Mouse (Mus musculus) lung, postnatal 0 days (tissue): ENCODE data around the gene Lcn4. TPM values are rescaled to one million over a fixed set of nuclear protein-coding genes. Genes with fewer than 3 reads are reported as not detected.
A peak's percentile ranks its signal among the peaks of the same experiment; 100 is the strongest.

Experiments
- ATAC-seq: fragments of 200-750 bp; cut with Nextera tagmentation; 2 replicates; pipeline ENCODE4 v1.8.0; 2017; ENCODE audit warnings: moderate library complexity
- DNase-seq: peaks from one replicate; pipeline ENCODE4 v3.0.0-alpha.2; 2016; ENCODE audit warnings: low spot score
- H3K27ac ChIP-seq: fragments of 300-500 bp; sonication (generic); 2 replicates; pipeline ENCODE4 v1.5.1; 2014; ENCODE audit warnings: antibody characterized with exemption, mild to moderate bottlenecking, low read length, mixed read lengths
- H3K27me3 ChIP-seq: fragments of 300-500 bp; sonication (generic); replicated peaks from 2 replicates; pipeline ENCODE4 v1.6.1; 2014; ENCODE audit warnings: low read length, mixed read lengths; ENCODE audit not compliant: insufficient read depth
- H3K36me3 ChIP-seq: fragments of 300-500 bp; sonication (generic); 2 replicates; pipeline ENCODE4 v1.6.1; 2014; ENCODE audit warnings: low read length, mixed read lengths; ENCODE audit not compliant: insufficient read depth
- H3K4me1 ChIP-seq: fragments of 300-500 bp; sonication (generic); 2 replicates; pipeline ENCODE4 v1.6.1; 2014; ENCODE audit warnings: antibody characterized with exemption, low read depth, low read length, mixed read lengths; ENCODE audit not compliant: insufficient read depth
- H3K4me2 ChIP-seq: fragments of 300-500 bp; sonication (generic); replicated peaks from 2 replicates; pipeline ENCODE4 v1.6.1; 2014; ENCODE audit warnings: low read depth, mild to moderate bottlenecking, low read length, moderate library complexity, mixed read lengths
- H3K4me3 ChIP-seq: fragments of 300-500 bp; sonication (generic); 2 replicates; pipeline ENCODE4 v1.5.1; 2014; ENCODE audit warnings: low read depth, low read length
- H3K9ac ChIP-seq: fragments of 300-500 bp; sonication (generic); replicated peaks from 2 replicates; pipeline ENCODE4 v1.6.1; 2014; ENCODE audit warnings: low read depth, mild to moderate bottlenecking
- H3K9me3 ChIP-seq: fragments of 300-500 bp; sonication (generic); 2 replicates; pipeline ENCODE4 v1.6.1; 2016; ENCODE audit warnings: low read length, mixed read lengths
- CTCF ChIP-seq: IDR thresholded peaks from 2 replicates; pipeline ENCODE4 v1.5.1; 2016; ENCODE audit warnings: antibody characterized with exemption, mild to moderate bottlenecking
- EP300 ChIP-seq: IDR thresholded peaks from 2 replicates; pipeline ENCODE4 v1.6.1; 2016; ENCODE audit warnings: antibody characterized with exemption, mild to moderate bottlenecking, control low read depth
- WGBS: fragments of 180-500 bp; shearing (Covaris S2); extraction: QIAGEN DNeasy Blood & Tissue Kit; methylation state at CpG from one replicate; pipeline ENCODE4 v1.1.7; 2014; 5-methylcytosine and 5-hydroxymethylcytosine counted together
- polyA plus RNA-seq: library from polyadenylated mRNA; unstranded; fragments of >200 nt; fragmentation: Nextera tagmentation; extraction: Ambion mirVana; gene quantifications from 2 replicates; pipeline ENCODE4 v1.2.1, GENCODE M21; 2015

Lcn4 gene
- polyA plus RNA-seq, 1 experiment from 2014 or later, result not detected

- Histone ChIP-seq H3K27me3 (no peaks in the 10 kb centered on the region), H3K36me3 (peaks cover 13% of the 10 kb centered on the region; the same call in 1 of the 2 replicates), H3K27ac (peak overlapping the region; percentile 83), H3K4me3 (no peak overlapping the region), H3K4me2 (no peak overlapping the region), H3K9ac (no peak overlapping the region), H3K4me1 (peaks cover 8% of the 10 kb centered on the region; the same call in 1 of the 2 replicates), H3K9me3 (no peaks in the 10 kb centered on the region)
- 67% methylated on average over 7 of the region's 7 CpGs for WGBS
- no peak for ATAC-seq
- DNase-seq, result no peak
- TF ChIP-seq CTCF (no peak), EP300 (no peak)
Measured at GRCm38 (mm10) chr2:26641006-26641647, 30.0 kb downstream of the Lcn4 start.

DNA sequence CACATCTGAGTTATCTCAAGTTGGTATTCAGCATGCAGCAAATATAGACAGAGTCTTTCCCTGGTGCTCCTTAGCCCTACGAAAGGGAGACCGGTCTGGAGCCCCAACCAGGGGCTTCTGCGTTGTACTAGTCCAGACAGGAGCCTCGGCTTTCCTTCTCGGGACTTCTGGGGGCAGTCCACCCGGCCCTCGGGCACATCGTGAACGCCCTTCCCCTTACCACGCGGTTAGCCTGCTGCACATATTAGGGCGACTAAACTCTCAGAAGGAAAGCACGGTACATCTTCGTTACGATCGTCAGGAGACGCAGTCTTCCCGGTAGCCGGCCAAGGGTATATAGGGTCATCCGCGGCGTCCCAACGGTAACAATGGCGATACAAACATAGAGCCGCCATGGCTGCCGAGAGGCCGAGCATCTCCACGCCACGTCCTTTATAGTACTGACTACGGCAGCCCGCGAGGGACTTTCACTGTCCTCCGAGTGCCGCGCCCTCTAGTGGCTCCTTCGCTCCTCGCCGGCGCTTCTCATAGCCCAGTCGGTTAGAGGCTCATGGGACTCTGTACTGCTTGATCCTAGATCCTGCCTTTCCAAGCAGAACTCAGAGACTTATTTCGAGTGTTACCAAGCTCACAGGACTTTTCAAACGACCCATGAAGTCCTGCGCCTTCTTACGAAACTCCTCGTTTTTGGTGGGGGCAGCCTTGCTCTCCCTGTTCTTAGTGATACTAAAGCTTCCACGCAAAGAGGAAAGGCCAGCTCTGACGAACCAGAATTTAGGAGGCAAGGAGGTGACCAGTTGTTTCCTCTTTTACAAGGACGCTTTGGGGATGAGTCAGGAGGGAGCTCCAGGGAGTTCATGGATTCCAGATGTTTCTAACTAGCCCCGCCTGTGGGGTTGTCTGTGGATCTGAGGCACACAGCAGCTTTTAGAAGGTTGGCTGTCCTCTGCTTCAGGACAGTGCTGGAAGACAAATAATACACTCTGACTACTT is 30.9 kb downstream of the Lcn4 start:
- no peaks in the 10 kb centered on the region for H3K9me3 ChIP-seq
- WGBS, result 4% methylated on average over 49 of the region's 49 CpGs
- H3K36me3 ChIP-seq, result peaks cover 21% of the 10 kb centered on the region; the same call in 1 of the 2 replicates
- H3K4me2 ChIP-seq, result peak overlapping the region; percentile 83
- ATAC-seq (peak; percentile 90), DNase-seq (peak; percentile 96)
- peaks cover 8% of the 10 kb centered on the region; the same call in 1 of the 2 replicates for H3K4me1 ChIP-seq
- TF ChIP-seq EP300 (peak; percentile 2; the same call in 1 of the 2 replicates), CTCF (peak; percentile 92)
- no peaks in the 10 kb centered on the region for H3K27me3 ChIP-seq
- H3K9ac ChIP-seq, result peak overlapping the region; percentile 79
- peak overlapping the region; percentile 81 for H3K4me3 ChIP-seq
- H3K27ac ChIP-seq, result peak overlapping the region; percentile 83

DNA sequence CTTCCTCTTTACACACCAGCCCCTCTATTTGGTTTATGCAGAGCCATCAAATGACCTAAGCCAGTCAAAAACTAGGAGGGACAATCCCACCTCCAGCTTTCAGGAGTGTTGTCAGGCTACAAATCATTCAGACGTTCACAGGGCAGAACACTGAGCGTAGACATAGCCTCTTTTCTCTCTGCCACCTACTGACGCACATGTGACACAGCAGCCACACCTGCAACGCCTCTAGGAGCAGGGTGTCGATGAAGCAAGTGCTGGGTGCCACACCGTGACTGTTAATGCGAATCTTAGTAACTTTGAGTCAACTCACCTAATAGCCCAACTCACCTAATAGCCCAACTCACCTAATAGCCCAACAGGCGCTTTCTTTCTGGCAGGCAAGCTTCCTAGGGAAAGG is 32.0 kb downstream of the Lcn4 start:
- peaks cover 21% of the 10 kb centered on the region; the same call in 1 of the 2 replicates for H3K36me3 ChIP-seq
- no peak overlapping the region; the same call in 1 of the 2 replicates for H3K9ac ChIP-seq
- no peaks in the 10 kb centered on the region for H3K9me3 ChIP-seq
- peak overlapping the region; percentile 81 for H3K4me3 ChIP-seq
- H3K4me1 ChIP-seq, result peaks cover 8% of the 10 kb centered on the region; the same call in 1 of the 2 replicates
- ATAC-seq (peak; percentile 53), DNase-seq (peak; percentile 82)
- no peaks in the 10 kb centered on the region for H3K27me3 ChIP-seq
- TF ChIP-seq EP300, result no peak
- TF ChIP-seq CTCF, result peak; percentile 78
- WGBS, result 3% methylated on average over 8 of the region's 8 CpGs
- peak overlapping the region; percentile 83 for H3K4me2 ChIP-seq
- H3K27ac ChIP-seq, result 0 out of 2 replicates have a peak overlapping the region, but pooled peaks have one; percentile 27

- DNase-seq (no peak), ATAC-seq (no peak)
- Histone ChIP-seq H3K27me3 (no peaks in the 10 kb centered on the region), H3K4me2 (peak overlapping the region; percentile 83), H3K36me3 (peaks cover 21% of the 10 kb centered on the region; the same call in 1 of the 2 replicates), H3K27ac (0 out of 2 replicates have a peak overlapping the region, but pooled peaks have one; percentile 21), H3K9me3 (no peaks in the 10 kb centered on the region), H3K9ac (no peak overlapping the region; the same call in 1 of the 2 replicates), H3K4me1 (peaks cover 8% of the 10 kb centered on the region; the same call in 1 of the 2 replicates), H3K4me3 (peak overlapping the region; percentile 81; the same call in 1 of the 2 replicates)
- 39% methylated on average over 5 of the region's 5 CpGs for WGBS
- TF ChIP-seq EP300 (no peak), CTCF (peak; percentile 17; the same call in 1 of the 2 replicates)
Measured at GRCm38 (mm10) chr2:26638572-26638971, 32.5 kb downstream of the Lcn4 start.

DNA sequence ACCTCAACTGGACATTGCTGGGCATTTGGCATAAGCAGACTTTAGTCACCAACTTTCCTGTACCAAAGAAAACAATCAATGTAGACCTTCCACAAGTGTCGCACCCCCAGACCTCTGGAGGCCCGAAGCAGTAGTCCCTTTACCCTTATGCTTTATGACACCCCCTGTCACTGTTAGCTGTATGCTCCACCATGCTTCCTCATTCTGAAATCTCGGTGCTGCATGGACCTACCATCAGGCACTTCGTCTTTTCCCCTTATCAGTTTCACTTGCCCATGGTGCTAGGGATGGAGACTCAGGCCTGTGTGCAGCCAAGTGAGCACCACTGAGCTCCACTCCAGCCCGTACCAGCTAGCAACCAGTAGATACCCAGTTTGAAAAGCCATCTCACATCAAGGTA is 33.0 kb downstream of the Lcn4 start:
- ATAC-seq (no peak), DNase-seq (no peak)
- peaks cover 8% of the 10 kb centered on the region; the same call in 1 of the 2 replicates for H3K4me1 ChIP-seq
- H3K4me3 ChIP-seq, result no peak overlapping the region
- H3K27me3 ChIP-seq, result no peaks in the 10 kb centered on the region
- WGBS, result 72% methylated on average over 5 of the region's 5 CpGs
- no peak overlapping the region for H3K9ac ChIP-seq
- no peak overlapping the region for H3K27ac ChIP-seq
- H3K4me2 ChIP-seq, result no peak overlapping the region
- TF ChIP-seq EP300 (no peak), CTCF (no peak)
- peaks cover 21% of the 10 kb centered on the region; the same call in 1 of the 2 replicates for H3K36me3 ChIP-seq
- no peaks in the 10 kb centered on the region for H3K9me3 ChIP-seq
